Mouse (Mus musculus): ENCODE results near the gene Gata5. TPM values are rescaled to one million over a fixed set of nuclear protein-coding genes. Genes with fewer than 3 reads are reported as not detected.

The Gata5 gene
- not detected in 2 replicates for polyA plus RNA-seq (2012; rRNA removed)

DNA sequence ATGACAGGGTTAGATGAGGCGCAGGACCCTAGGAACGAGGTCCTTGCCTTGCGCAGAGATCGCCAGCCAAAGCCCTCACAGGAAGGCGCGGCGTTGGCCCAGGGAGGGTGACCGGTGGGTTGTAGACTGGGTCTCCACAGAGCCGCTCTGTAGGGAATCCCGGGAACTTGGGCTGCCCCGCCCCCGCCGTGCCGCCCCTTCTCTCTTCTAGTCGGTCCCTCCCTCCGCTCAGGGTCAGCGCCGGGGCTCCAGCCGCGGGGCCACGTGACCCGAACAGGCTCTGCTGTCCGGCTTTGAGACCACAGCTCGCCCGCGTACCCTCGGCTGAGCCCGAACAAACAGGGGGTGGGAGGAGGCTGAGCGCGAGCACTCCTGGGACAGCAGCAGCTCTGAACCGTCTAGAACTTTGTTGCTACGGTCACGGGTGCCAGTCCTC, at the start of gene Gata5:
Gene Gata5, minus strand, starts transcription at position 149 of the 436 bp plus-strand sequence.

DNA sequence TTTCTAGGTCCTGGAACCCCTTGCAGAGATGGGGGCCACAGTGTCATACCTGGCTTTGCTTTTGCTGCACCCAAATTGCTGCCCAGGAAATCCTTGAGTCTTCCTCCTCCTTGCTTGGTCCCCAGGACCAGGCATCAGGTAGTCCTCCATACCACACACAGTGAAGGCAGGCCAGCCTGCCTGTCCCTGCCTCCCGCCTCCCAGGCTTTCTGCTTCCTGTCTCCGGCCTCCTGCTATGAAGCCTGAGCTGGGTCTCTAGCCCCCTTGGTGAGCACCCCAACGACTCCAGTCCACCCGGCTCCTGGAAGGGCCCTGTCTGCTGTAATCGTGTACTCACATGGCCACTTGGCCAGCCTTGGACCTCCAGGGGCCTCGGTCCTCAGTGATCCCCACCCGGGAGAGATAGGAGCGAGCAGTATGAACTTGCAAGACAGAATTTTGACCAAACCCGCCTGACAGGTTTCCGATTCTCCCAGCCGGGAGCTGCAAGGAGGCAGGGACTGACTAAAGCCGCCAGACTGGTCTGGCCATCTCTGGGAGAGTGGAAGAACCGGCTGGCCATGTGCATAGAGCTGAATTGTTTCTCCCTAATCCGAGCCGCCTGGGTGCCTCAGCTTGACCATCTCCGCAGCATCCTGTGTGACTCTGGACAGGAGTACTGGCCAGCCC, 44.9 kb downstream of the Gata5 start, which contains the start of gene Rbbp8nl:
Gene Rbbp8nl, minus strand, starts transcription at position 440 of the 669 bp plus-strand sequence.

Other genes with a start within 250 kb of the Gata5 start
- 7.2 and 8.6 TPM in 2 replicates for gene Hrh3, start 230.2 kb downstream of the Gata5 start, polyA plus RNA-seq (2012; rRNA removed)
- gene Osbpl2, start 215.4 kb downstream of the Gata5 start, polyA plus RNA-seq (2012; rRNA removed), result 40.8 and 42.8 TPM in 2 replicates
- gene Adrm1, start 163.2 kb downstream of the Gata5 start, polyA plus RNA-seq (2012; rRNA removed), result 122 and 128 TPM in 2 replicates
- gene Lama5, start 108.8 kb downstream of the Gata5 start, polyA plus RNA-seq (2012; rRNA removed), result 5.2 and 14.0 TPM in 2 replicates
- gene Rps21, start 77.3 kb downstream of the Gata5 start, polyA plus RNA-seq (2012; rRNA removed), result 2,791 and 2,950 TPM in 2 replicates
- gene Cables2, start 61.2 kb downstream of the Gata5 start, polyA plus RNA-seq (2012; rRNA removed), result 48.8 and 50.4 TPM in 2 replicates
- 0.26 TPM in 1 of 2 replicates, not detected in the other for gene Rbbp8nl, start 44.8 kb downstream of the Gata5 start, polyA plus RNA-seq (2012; rRNA removed)
- gene Slco4a1, start 121.5 kb upstream of the Gata5 start, polyA plus RNA-seq (2012; rRNA removed), result 2.4 TPM in 2 replicates
- 2.4 and 3.2 TPM in 2 replicates for gene Ntsr1, start 165.3 kb upstream of the Gata5 start, polyA plus RNA-seq (2012; rRNA removed)
- 65.3 and 71.8 TPM in 2 replicates for gene Mrgbp, start 246.6 kb upstream of the Gata5 start, polyA plus RNA-seq (2012; rRNA removed)